Mouse (Mus musculus) liver, postnatal 0 days (tissue): ENCODE measurements at regions not wholly inside any gene's neighbourhood (a gene's known extent, or its start where the extent isn't known, plus 50 kb on each side); places are given as distances from the start of the nearest gene placed in this dataset.
"Not testable (repeated sequence)": the region's sequence is repeated elsewhere in the genome, so short reads cannot be mapped to it uniquely, and the experiment has no call there.

Source experiments
- CTCF ChIP-seq: sonication (generic); IDR thresholded peaks from 2 replicates; pipeline ENCODE4 v1.5.1; 2016; ENCODE audit warnings: antibody characterized with exemption, low read depth
- EP300 ChIP-seq: IDR thresholded peaks from 2 replicates; pipeline ENCODE4 v1.6.1; 2016; ENCODE audit warnings: antibody characterized with exemption, low read depth, mild to moderate bottlenecking

- not testable (repeated sequence) for TF ChIP-seq CTCF, EP300
These were observed 1036.3 kb upstream of the Cntn5 start for GRCm38 (mm10) chr9:11940691-11941480.
